Mouse (Mus musculus) E14TG2a.4 (cell line): ENCODE results near the gene Epb41l4b.

Experiments used
- CTCF ChIP-seq: conservative IDR thresholded peaks from 2 replicates; pipeline ENCODE4 v1.5.1; 2014; ENCODE audit warnings: low read length
- NANOG ChIP-seq: IDR thresholded peaks from 2 replicates; pipeline ENCODE4 v1.6.1; 2014; ENCODE audit warnings: borderline replicate concordance, low read length, mixed read lengths
- POU5F1 ChIP-seq: IDR thresholded peaks from 2 replicates; pipeline ENCODE4 v1.6.1; 2014; ENCODE audit warnings: low read length, borderline replicate concordance

- no peak for TF ChIP-seq CTCF
- no peak for TF ChIP-seq POU5F1
- no peak for TF ChIP-seq NANOG
Observed at GRCm38 (mm10) chr4:57066936-57067335, 76.3 kb downstream of the Epb41l4b start.
